Mouse (Mus musculus) myocyte (in vitro differentiated cells): Measurements from ENCODE around the gene Fndc3a.

ENCODE experiments used
- CEBPB ChIP-seq: IDR thresholded peaks from 2 replicates; pipeline ENCODE4 v1.6.1; 2011; ENCODE audit warnings: mild to moderate bottlenecking, moderate library complexity; ENCODE audit not compliant: poor library complexity, insufficient read depth, severe bottlenecking
- E2F4 ChIP-seq: IDR thresholded peaks from one replicate; pipeline ENCODE4 v1.6.1; 2011; ENCODE audit warnings: mild to moderate bottlenecking, control low read depth, moderate library complexity; ENCODE audit not compliant: insufficient read depth
- USF1 ChIP-seq: IDR thresholded peaks from one replicate; pipeline ENCODE4 v1.6.1; 2011; ENCODE audit warnings: low read depth, mild to moderate bottlenecking, control low read depth, moderate library complexity

GRCm38 (mm10) chr14:72600375-72600774 lies 109.4 kb downstream of the Fndc3a start:
- no peak for TF ChIP-seq CEBPB
- no peak for TF ChIP-seq E2F4
- TF ChIP-seq USF1: no peak
